Mouse (Mus musculus) forebrain, embryonic 13.5 days (tissue): Measurements from ENCODE around the gene Creb3l2. TPM values are rescaled to one million over a fixed set of nuclear protein-coding genes. Genes with fewer than 3 reads are reported as not detected.

Experiments
- ATAC-seq: fragments of 200-750 bp; cut with Nextera tagmentation; 2 replicates; pipeline ENCODE4 v1.8.0; 2017
- H3K27ac ChIP-seq: fragments of 300-500 bp; sonication (generic); 2 replicates; pipeline ENCODE4 v1.5.1; 2015; ENCODE audit warnings: inconsistent platforms, mild to moderate bottlenecking, moderate library complexity
- H3K27me3 ChIP-seq: fragments of 300-500 bp; sonication (generic); 2 replicates; pipeline ENCODE4 v1.6.1; 2015; ENCODE audit warnings: mild to moderate bottlenecking, inconsistent platforms
- H3K36me3 ChIP-seq: fragments of 300-500 bp; sonication (generic); 2 replicates; pipeline ENCODE4 v1.6.1; 2015; ENCODE audit warnings: mild to moderate bottlenecking, inconsistent platforms; ENCODE audit not compliant: poor library complexity, severe bottlenecking
- H3K4me1 ChIP-seq: fragments of 300-500 bp; sonication (generic); 2 replicates; pipeline ENCODE4 v1.6.1; 2015; ENCODE audit warnings: inconsistent platforms
- H3K4me2 ChIP-seq: fragments of 300-500 bp; sonication (generic); 2 replicates; pipeline ENCODE4 v1.6.1; 2015; ENCODE audit warnings: inconsistent platforms, mild to moderate bottlenecking, moderate library complexity
- H3K4me3 ChIP-seq: fragments of 300-500 bp; sonication (generic); 2 replicates; pipeline ENCODE4 v1.5.1; 2015; ENCODE audit warnings: mild to moderate bottlenecking, inconsistent platforms
- H3K9ac ChIP-seq: fragments of 300-500 bp; sonication (generic); 2 replicates; pipeline ENCODE4 v1.6.1; 2015; ENCODE audit warnings: mild to moderate bottlenecking, inconsistent platforms
- H3K9me3 ChIP-seq: fragments of 300-500 bp; sonication (generic); replicated peaks from 2 replicates; pipeline ENCODE4 v1.6.1; 2016; ENCODE audit warnings: inconsistent platforms
- WGBS: fragments of 180-500 bp; shearing (Covaris S2); methylation state at CpG from one replicate; pipeline ENCODE4 v1.1.7; 2015; 5-methylcytosine and 5-hydroxymethylcytosine counted together
- polyA plus RNA-seq: library from polyadenylated mRNA; unstranded; fragments of >200 nt; fragmentation: Nextera tagmentation; extraction: Ambion mirVana; gene quantifications from 2 replicates; pipeline ENCODE4 v1.2.1, GENCODE M21; 2015

The Creb3l2 gene
- polyA plus RNA-seq, 1 experiment from 2014 or later: 2.0 TPM

- whole genome bisulfite sequencing: 26% methylated on average over 5 of the region's 5 CpGs
- no peaks in the 10 kb centered on the region for H3K27me3 ChIP-seq
- no peak overlapping the region for H3K4me2 ChIP-seq
- no peak overlapping the region for H3K4me3 ChIP-seq
- no peaks in the 10 kb centered on the region for H3K36me3 ChIP-seq
- H3K9me3 ChIP-seq: no peaks in the 10 kb centered on the region
- peaks cover 46% of the 10 kb centered on the region for H3K4me1 ChIP-seq
- ATAC-seq: peak; percentile 58
- peak overlapping the region; percentile 40; the same call in 1 of the 2 replicates for H3K27ac ChIP-seq
- H3K9ac ChIP-seq: no peak overlapping the region
Measured at GRCm38 (mm10) chr6:37329901-37330864, 111.8 kb downstream of the Creb3l2 start.

- Histone ChIP-seq H3K36me3 (no peaks in the 10 kb centered on the region), H3K9ac (no peak overlapping the region), H3K27ac (no peak overlapping the region), H3K4me1 (peaks cover 46% of the 10 kb centered on the region), H3K27me3 (no peaks in the 10 kb centered on the region), H3K4me2 (no peak overlapping the region), H3K9me3 (no peaks in the 10 kb centered on the region), H3K4me3 (no peak overlapping the region)
- 86% methylated on average over 3 of the region's 3 CpGs for WGBS
- no peak for ATAC-seq
Measured at GRCm38 (mm10) chr6:37329376-37329775, 112.6 kb downstream of the Creb3l2 start.

GRCm38 (mm10) chr6:37328671-37329070 lies 113.3 kb downstream of the Creb3l2 start:
- 22% methylated on average over 7 of the region's 7 CpGs for WGBS
- no peak overlapping the region for H3K9ac ChIP-seq
- H3K9me3 ChIP-seq: no peaks in the 10 kb centered on the region
- H3K4me3 ChIP-seq: no peak overlapping the region
- H3K36me3 ChIP-seq: no peaks in the 10 kb centered on the region
- H3K27me3 ChIP-seq: no peaks in the 10 kb centered on the region
- H3K4me1 ChIP-seq: peaks cover 46% of the 10 kb centered on the region
- no peak for ATAC-seq
- H3K4me2 ChIP-seq: no peak overlapping the region
- H3K27ac ChIP-seq: no peak overlapping the region

GRCm38 (mm10) chr6:37327519-37327918 lies 114.4 kb downstream of the Creb3l2 start:
- ATAC-seq: no peak
- Histone ChIP-seq H3K9me3 (no peaks in the 10 kb centered on the region), H3K4me1 (peaks cover 46% of the 10 kb centered on the region), H3K36me3 (no peaks in the 10 kb centered on the region), H3K27me3 (no peaks in the 10 kb centered on the region), H3K27ac (no peak overlapping the region), H3K9ac (no peak overlapping the region), H3K4me2 (no peak overlapping the region), H3K4me3 (no peak overlapping the region)
- 51% methylated on average over 6 of the region's 6 CpGs for WGBS

GRCm38 (mm10) chr6:37326603-37326955 lies 115.4 kb downstream of the Creb3l2 start:
- no peak for ATAC-seq

GRCm38 (mm10) chr6:37325906-37326602 lies 115.9 kb downstream of the Creb3l2 start:
- no peak overlapping the region for H3K4me3 ChIP-seq
- WGBS: 92% methylated on average over 9 of the region's 9 CpGs
- H3K27me3 ChIP-seq: no peaks in the 10 kb centered on the region
- H3K4me1 ChIP-seq: peaks cover 43% of the 10 kb centered on the region
- H3K9ac ChIP-seq: no peak overlapping the region
- H3K9me3 ChIP-seq: no peaks in the 10 kb centered on the region
- H3K4me2 ChIP-seq: no peak overlapping the region
- H3K27ac ChIP-seq: no peak overlapping the region
- no peaks in the 10 kb centered on the region for H3K36me3 ChIP-seq
- no peak for ATAC-seq

More at GRCm38 (mm10) chr6:37326603-37326955, 115.4 kb downstream of the Creb3l2 start:
- H3K36me3 ChIP-seq: no peaks in the 10 kb centered on the region
- no peak overlapping the region for H3K4me3 ChIP-seq
- no peaks in the 10 kb centered on the region for H3K27me3 ChIP-seq
- H3K9me3 ChIP-seq: no peaks in the 10 kb centered on the region
- H3K9ac ChIP-seq: no peak overlapping the region
- peaks cover 46% of the 10 kb centered on the region for H3K4me1 ChIP-seq
- no peak overlapping the region for H3K4me2 ChIP-seq
- H3K27ac ChIP-seq: no peak overlapping the region
- WGBS: 37% methylated on average over 8 of the region's 8 CpGs

- Histone ChIP-seq H3K27ac (no peak overlapping the region), H3K4me2 (no peak overlapping the region), H3K4me1 (peaks cover 36% of the 10 kb centered on the region), H3K9me3 (no peaks in the 10 kb centered on the region), H3K36me3 (no peaks in the 10 kb centered on the region), H3K27me3 (no peaks in the 10 kb centered on the region), H3K4me3 (no peak overlapping the region), H3K9ac (no peak overlapping the region)
- WGBS: 85% methylated on average over 3 of the region's 3 CpGs
- ATAC-seq: no peak
Measured at GRCm38 (mm10) chr6:37325076-37325475, 116.9 kb downstream of the Creb3l2 start.

- Histone ChIP-seq H3K4me3 (no peak overlapping the region), H3K36me3 (no peaks in the 10 kb centered on the region), H3K9ac (no peak overlapping the region), H3K4me1 (peaks cover 12% of the 10 kb centered on the region), H3K4me2 (no peak overlapping the region), H3K27ac (no peak overlapping the region), H3K27me3 (no peaks in the 10 kb centered on the region), H3K9me3 (no peaks in the 10 kb centered on the region)
- WGBS: 91% methylated on average over 7 of the region's 7 CpGs
- ATAC-seq: no peak
Measured at GRCm38 (mm10) chr6:37322641-37323040, 119.3 kb downstream of the Creb3l2 start.

- Histone ChIP-seq H3K27ac (no peak overlapping the region), H3K27me3 (no peaks in the 10 kb centered on the region), H3K4me3 (no peak overlapping the region), H3K9me3 (no peaks in the 10 kb centered on the region), H3K4me2 (no peak overlapping the region), H3K9ac (no peak overlapping the region), H3K36me3 (no peaks in the 10 kb centered on the region), H3K4me1 (peaks cover 8% of the 10 kb centered on the region)
- WGBS: 92% methylated on average over 9 of the region's 9 CpGs
- ATAC-seq: no peak
Measured at GRCm38 (mm10) chr6:37322088-37322487, 119.9 kb downstream of the Creb3l2 start.

- WGBS: 87% methylated on average over 5 of the region's 5 CpGs
- H3K4me1 ChIP-seq: no peaks in the 10 kb centered on the region
- no peaks in the 10 kb centered on the region for H3K9me3 ChIP-seq
- ATAC-seq: no peak
- H3K27me3 ChIP-seq: no peaks in the 10 kb centered on the region
- no peak overlapping the region for H3K27ac ChIP-seq
- H3K4me2 ChIP-seq: no peak overlapping the region
- H3K9ac ChIP-seq: no peak overlapping the region
- H3K4me3 ChIP-seq: no peak overlapping the region
- no peaks in the 10 kb centered on the region for H3K36me3 ChIP-seq
Measured at GRCm38 (mm10) chr6:37317904-37318303, 124.0 kb downstream of the Creb3l2 start.

GRCm38 (mm10) chr6:37315440-37315839 lies 126.5 kb downstream of the Creb3l2 start:
- ATAC-seq: no peak
- Histone ChIP-seq H3K36me3 (no peaks in the 10 kb centered on the region), H3K4me1 (no peaks in the 10 kb centered on the region), H3K27ac (no peak overlapping the region), H3K27me3 (no peaks in the 10 kb centered on the region), H3K9me3 (no peaks in the 10 kb centered on the region), H3K4me2 (no peak overlapping the region), H3K4me3 (no peak overlapping the region), H3K9ac (no peak overlapping the region)

GRCm38 (mm10) chr6:37310601-37311000 lies 131.3 kb downstream of the Creb3l2 start:
- Histone ChIP-seq H3K27me3 (no peaks in the 10 kb centered on the region), H3K9me3 (no peaks in the 10 kb centered on the region), H3K27ac (no peak overlapping the region), H3K4me2 (no peak overlapping the region), H3K4me1 (no peaks in the 10 kb centered on the region), H3K9ac (no peak overlapping the region), H3K4me3 (no peak overlapping the region), H3K36me3 (no peaks in the 10 kb centered on the region)
- ATAC-seq: no peak
- WGBS: 82% methylated on average over 4 of the region's 4 CpGs
